Mouse (Mus musculus) E14TG2a.4 (cell line): Measurements from ENCODE around the gene Zdbf2.

Source experiments
- H3K27me3 ChIP-seq: 2 replicates; pipeline ENCODE4 v1.6.1; 2014; ENCODE audit warnings: low read length, control low read depth; ENCODE audit not compliant: insufficient read depth
- H3K36me3 ChIP-seq: 2 replicates; pipeline ENCODE4 v1.6.1; 2014; ENCODE audit warnings: low read length, control low read depth; ENCODE audit not compliant: insufficient read depth
- H3K4me1 ChIP-seq: replicated peaks from 2 replicates; pipeline ENCODE4 v1.6.1; 2014; ENCODE audit warnings: low read depth, low read length, control low read depth
- H3K4me3 ChIP-seq: replicated peaks from 2 replicates; pipeline ENCODE4 v1.5.1; 2014; ENCODE audit warnings: mild to moderate bottlenecking, low read length
- H3K9me3 ChIP-seq: 2 replicates; pipeline ENCODE4 v1.6.1; 2014; ENCODE audit warnings: low read length, control low read depth
- CTCF ChIP-seq: conservative IDR thresholded peaks from 2 replicates; pipeline ENCODE4 v1.5.1; 2014; ENCODE audit warnings: low read length
- NANOG ChIP-seq: IDR thresholded peaks from 2 replicates; pipeline ENCODE4 v1.6.1; 2014; ENCODE audit warnings: borderline replicate concordance, low read length, mixed read lengths
- POU5F1 ChIP-seq: IDR thresholded peaks from 2 replicates; pipeline ENCODE4 v1.6.1; 2014; ENCODE audit warnings: low read length, borderline replicate concordance

Gene Zdbf2

DNA sequence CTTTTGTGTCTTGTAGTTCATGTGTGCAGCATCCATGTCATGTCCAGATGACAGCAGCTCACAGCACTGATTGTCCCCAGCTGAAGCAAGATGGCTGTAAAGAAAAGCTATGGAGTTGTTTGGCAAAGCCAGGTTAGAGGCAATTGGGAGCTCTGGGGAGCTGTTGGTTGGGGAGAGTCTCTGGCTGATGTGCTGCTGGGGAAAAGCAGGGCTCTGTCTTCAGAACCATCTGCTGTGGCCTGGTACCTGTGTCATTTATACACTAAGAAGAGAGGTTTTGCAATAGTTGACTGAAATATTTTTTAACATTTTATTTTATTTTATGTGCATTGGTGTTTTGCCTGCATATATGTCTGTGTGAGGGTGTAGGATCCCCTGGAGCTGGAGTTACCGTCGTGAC, 14.6 kb upstream of the Zdbf2 start:
- no peak for TF ChIP-seq NANOG
- TF ChIP-seq CTCF, result no peak
- no peak for TF ChIP-seq POU5F1
- Histone ChIP-seq H3K4me3 (no peak overlapping the region), H3K27me3 (peaks cover 89% of the 10 kb centered on the region), H3K9me3 (no peaks in the 10 kb centered on the region), H3K36me3 (no peaks in the 10 kb centered on the region), H3K4me1 (peaks cover 28% of the 10 kb centered on the region)

DNA sequence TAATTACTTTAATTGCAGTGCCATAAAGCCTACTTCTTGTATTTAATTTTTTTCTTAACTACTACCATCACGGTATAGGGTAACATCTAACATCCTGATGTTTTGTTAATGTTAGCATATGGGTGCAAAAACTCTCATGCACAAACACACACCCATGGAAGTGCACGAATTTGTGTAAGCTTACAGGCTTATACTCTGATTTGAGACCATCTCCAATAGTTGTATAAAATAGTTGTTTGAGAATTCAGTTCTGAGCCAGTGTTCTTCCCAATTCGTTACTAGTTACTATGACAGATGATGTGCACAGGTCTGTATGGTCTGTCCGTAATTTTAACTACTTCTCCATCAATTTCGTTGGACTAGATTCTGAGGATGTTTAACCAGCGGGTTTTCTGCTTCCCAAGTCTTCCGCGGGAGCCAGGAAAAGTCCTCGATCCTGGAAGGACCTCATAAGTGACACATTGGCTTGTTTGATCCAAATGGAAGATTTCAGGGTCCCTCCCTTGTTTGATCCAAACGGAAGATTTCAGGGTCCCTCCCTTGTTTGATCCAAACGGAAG, 13.7 kb upstream of the Zdbf2 start:
- Histone ChIP-seq H3K9me3 (no peaks in the 10 kb centered on the region), H3K4me3 (no peak overlapping the region), H3K4me1 (peaks cover 37% of the 10 kb centered on the region), H3K36me3 (no peaks in the 10 kb centered on the region), H3K27me3 (peaks cover 92% of the 10 kb centered on the region)
- TF ChIP-seq NANOG (no peak), CTCF (no peak), POU5F1 (no peak)

DNA sequence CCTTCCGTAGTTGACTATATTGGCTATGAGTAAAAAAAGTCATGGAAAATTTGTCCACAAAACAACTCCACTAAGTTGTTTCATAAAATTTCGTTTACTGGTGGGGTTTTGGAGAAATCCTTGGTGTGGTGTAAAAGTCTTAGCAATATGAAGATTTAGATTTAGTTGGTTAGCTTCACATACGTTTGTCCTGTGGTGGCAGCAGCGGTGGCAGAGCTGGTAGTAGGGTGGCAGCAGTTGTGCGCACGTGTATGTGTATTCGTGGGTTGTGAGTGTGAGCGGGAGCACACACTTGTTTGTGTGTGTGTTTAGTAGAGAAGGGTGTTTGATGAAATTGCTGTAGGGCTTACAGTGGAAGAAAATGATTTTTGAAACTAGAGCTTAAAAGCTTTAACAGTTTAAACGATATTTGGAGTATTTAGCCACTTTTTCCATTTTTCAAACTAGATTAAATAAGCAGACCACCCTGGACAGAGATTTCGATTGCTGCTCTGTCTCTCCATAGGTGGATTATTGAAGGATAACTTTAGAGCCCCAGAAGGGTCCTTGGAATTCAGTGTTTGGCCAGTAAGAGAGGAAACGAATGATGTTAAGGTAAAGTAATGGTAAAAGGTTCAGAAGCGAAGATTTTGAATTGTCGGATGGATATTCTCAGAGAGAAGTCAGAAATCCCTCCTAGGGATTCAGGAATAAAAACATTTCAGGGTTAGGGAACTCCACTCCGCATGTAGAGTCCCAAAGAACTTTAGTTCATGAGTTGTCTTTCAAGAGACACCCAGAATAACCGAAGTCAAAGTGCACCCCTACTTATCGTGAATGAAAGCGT, 12.9 kb upstream of the Zdbf2 start:
- Histone ChIP-seq H3K27me3 (peaks cover 92% of the 10 kb centered on the region), H3K4me1 (peaks cover 39% of the 10 kb centered on the region), H3K36me3 (no peaks in the 10 kb centered on the region), H3K9me3 (no peaks in the 10 kb centered on the region), H3K4me3 (no peak overlapping the region)
- TF ChIP-seq NANOG (no peak), CTCF (no peak), POU5F1 (no peak)

DNA sequence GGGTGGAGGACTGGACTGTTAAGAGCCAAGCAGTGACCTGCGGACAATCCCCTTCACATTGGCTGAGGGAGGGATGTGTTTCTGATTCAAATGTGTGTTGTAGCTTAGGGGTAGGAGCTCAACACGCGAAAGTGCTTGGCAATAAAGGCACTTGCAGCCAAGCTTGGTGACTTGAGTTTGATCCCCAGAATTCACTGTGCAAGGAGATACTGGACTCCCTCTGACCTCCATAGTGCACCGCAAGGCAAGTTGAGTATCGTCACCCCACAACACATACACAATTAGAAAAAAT, 12.4 kb upstream of the Zdbf2 start:
- peaks cover 33% of the 10 kb centered on the region for H3K4me1 ChIP-seq
- no peaks in the 10 kb centered on the region for H3K36me3 ChIP-seq
- no peak for TF ChIP-seq NANOG
- no peak for TF ChIP-seq POU5F1
- TF ChIP-seq CTCF, result no peak
- peaks cover 92% of the 10 kb centered on the region for H3K27me3 ChIP-seq
- no peaks in the 10 kb centered on the region for H3K9me3 ChIP-seq
- no peak overlapping the region for H3K4me3 ChIP-seq

DNA sequence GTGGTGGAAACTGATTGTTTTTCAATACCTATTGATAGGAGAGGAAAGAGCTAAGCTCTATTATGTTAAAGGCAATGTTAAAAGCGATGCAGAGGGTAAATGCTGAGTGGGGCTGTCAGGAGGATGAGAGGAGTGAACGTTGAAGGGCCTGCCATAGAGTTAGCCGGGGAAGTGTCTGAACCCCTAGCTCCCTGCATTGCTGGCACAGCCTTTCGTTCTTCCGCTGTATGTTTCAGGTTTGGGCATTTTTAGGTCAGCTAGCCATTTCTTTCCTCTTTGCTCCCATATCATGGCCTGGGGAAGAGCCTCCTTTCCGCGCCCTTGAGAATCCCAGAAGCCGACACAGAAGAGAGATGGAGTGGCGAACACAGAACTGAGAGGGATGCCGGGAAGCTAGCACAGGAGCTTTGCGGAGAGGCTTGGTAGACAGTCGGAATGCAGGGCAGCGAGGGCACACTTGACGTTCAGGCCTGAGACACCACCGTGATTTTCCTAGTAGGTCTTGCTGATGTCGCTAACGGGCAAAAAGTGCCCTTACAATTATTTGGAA, 11.9 kb upstream of the Zdbf2 start:
- H3K36me3 ChIP-seq, result no peaks in the 10 kb centered on the region
- no peaks in the 10 kb centered on the region for H3K9me3 ChIP-seq
- TF ChIP-seq POU5F1 (no peak), CTCF (no peak), NANOG (no peak)
- peaks cover 33% of the 10 kb centered on the region for H3K4me1 ChIP-seq
- peak overlapping the region; percentile 41 for H3K4me3 ChIP-seq
- H3K27me3 ChIP-seq, result peaks cover 92% of the 10 kb centered on the region

DNA sequence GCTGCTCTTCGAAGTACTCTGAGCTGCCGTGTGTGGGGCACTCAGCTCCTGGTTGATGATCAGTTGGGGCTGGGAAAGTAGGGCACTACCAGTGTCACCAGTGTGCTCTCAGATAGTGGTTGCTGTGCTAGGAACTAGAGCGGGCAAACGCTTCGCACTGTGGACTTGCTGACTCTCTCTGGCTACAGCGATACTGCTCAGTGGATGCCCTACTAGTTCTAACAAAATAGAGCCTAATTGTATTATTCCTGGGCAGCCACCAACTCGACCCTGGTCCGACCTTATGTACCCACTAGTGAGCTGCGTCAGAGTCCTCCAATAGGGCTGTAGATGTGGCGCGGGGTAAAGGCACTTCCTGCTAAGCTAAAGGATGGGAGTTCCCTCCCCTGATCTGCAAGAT, 9.4 kb upstream of the Zdbf2 start:
- Histone ChIP-seq H3K9me3 (no peaks in the 10 kb centered on the region), H3K27me3 (peaks cover 87% of the 10 kb centered on the region), H3K4me1 (peaks cover 30% of the 10 kb centered on the region), H3K4me3 (peak overlapping the region; percentile 32), H3K36me3 (no peaks in the 10 kb centered on the region)
- TF ChIP-seq NANOG (no peak), POU5F1 (no peak), CTCF (no peak)

DNA sequence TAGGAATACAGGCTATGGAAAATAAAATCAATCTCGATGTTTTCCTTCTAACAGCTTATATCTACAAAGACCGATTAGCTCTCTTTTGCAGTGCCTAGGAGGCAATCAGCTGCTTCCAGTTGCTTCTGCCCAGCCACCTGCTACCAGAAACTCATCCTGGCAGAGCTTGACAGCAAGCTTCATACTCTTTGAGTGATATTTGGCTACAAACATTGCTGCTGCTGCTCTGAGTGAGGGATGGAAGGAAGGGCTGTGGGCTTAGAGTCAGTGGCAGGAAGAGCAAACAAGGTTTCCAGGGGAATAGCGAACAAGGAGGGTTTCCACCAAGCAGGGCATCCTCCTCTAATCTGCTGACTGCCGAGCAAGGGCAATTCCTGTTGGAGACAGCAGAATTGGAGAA, 7.6 kb upstream of the Zdbf2 start:
- Histone ChIP-seq H3K36me3 (no peaks in the 10 kb centered on the region), H3K27me3 (peaks cover 88% of the 10 kb centered on the region), H3K9me3 (no peaks in the 10 kb centered on the region), H3K4me1 (peaks cover 30% of the 10 kb centered on the region), H3K4me3 (no peak overlapping the region)
- no peak for TF ChIP-seq POU5F1
- no peak for TF ChIP-seq CTCF
- no peak for TF ChIP-seq NANOG

DNA sequence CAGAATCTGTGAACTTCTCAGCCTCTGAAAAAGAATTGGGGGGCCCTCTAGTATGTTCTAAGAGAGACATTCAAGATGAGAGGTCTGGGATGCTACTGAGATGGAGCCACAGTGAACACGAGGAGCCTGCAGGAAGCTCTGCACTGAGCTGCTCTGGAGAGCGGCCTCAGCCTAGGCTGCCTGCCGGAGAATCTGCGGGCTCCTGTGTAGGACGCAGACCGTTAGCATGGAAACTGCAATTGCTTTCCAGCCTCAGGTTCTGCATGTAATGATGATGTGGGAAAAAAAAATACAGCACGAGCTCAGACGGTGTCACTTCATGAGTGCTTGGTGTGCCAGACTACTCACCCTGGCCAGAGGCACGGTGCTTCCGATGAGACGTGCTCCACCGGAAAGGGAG, 6.9 kb upstream of the Zdbf2 start:
- Histone ChIP-seq H3K36me3 (no peaks in the 10 kb centered on the region), H3K4me1 (peaks cover 23% of the 10 kb centered on the region), H3K9me3 (no peaks in the 10 kb centered on the region), H3K27me3 (peaks cover 87% of the 10 kb centered on the region), H3K4me3 (no peak overlapping the region)
- TF ChIP-seq POU5F1 (no peak), NANOG (no peak), CTCF (no peak)

DNA sequence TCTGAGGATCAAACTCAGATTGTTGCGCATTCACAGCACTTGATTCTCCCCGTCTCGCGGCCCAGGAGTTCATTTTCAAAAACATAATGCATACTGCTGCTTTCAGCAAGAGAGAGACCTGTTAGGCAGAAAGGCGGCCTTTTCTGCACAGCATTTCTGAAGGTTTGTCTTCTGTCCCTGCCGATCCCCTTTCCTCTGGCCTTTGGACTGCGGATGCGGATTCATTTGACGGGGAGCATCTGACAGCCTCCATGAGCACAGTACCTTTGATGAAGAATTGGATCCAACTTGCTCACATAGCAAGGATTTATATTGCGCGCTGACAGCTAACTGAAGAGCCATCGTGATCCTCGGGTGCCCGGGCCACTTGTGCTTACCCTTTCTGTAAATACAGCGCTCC, 6.3 kb upstream of the Zdbf2 start:
- H3K9me3 ChIP-seq, result no peaks in the 10 kb centered on the region
- peaks cover 88% of the 10 kb centered on the region for H3K27me3 ChIP-seq
- peaks cover 21% of the 10 kb centered on the region for H3K4me1 ChIP-seq
- H3K36me3 ChIP-seq, result no peaks in the 10 kb centered on the region
- H3K4me3 ChIP-seq, result no peak overlapping the region
- TF ChIP-seq NANOG, result no peak
- TF ChIP-seq CTCF, result no peak
- TF ChIP-seq POU5F1, result no peak
